Mouse (Mus musculus) ES-Bruce4 (cell line): ENCODE measurements around the gene Stx6. TPM values are rescaled to one million over a fixed set of nuclear protein-coding genes. Genes with fewer than 3 reads are reported as not detected.

Experiments
- H3K27ac ChIP-seq: 2 replicates; pipeline ENCODE4 v1.5.1; 2012; ENCODE audit warnings: low read length, inconsistent platforms; ENCODE audit not compliant: insufficient read depth
- H3K27me3 ChIP-seq: 2 replicates; pipeline ENCODE4 v1.6.1; 2012; ENCODE audit warnings: mild to moderate bottlenecking, low read length, inconsistent platforms; ENCODE audit not compliant: control insufficient read depth, poor library complexity, insufficient read depth, severe bottlenecking
- H3K36me3 ChIP-seq: 2 replicates; pipeline ENCODE4 v1.6.1; 2012; ENCODE audit warnings: inconsistent platforms, mild to moderate bottlenecking, low read length, moderate library complexity; ENCODE audit not compliant: control insufficient read depth, poor library complexity, insufficient read depth, severe bottlenecking
- H3K4me1 ChIP-seq: one replicate; pipeline ENCODE4 v1.8.1; 2011; ENCODE audit warnings: low read length; ENCODE audit not compliant: control insufficient read depth, insufficient read depth
- H3K4me3 ChIP-seq: 2 replicates; pipeline ENCODE4 v1.5.1; 2011; ENCODE audit warnings: low read depth, mild to moderate bottlenecking, low read length
- H3K9ac ChIP-seq: 2 replicates; pipeline ENCODE4 v1.6.1; 2012; ENCODE audit warnings: low read depth, mild to moderate bottlenecking, inconsistent platforms; ENCODE audit not compliant: poor library complexity, severe bottlenecking
- H3K9me3 ChIP-seq: replicated peaks from 2 replicates; pipeline ENCODE4 v1.6.1; 2012; ENCODE audit warnings: mild to moderate bottlenecking, low read length, inconsistent platforms; ENCODE audit not compliant: control insufficient read depth, poor library complexity, insufficient read depth, severe bottlenecking
- CTCF ChIP-seq: IDR thresholded peaks from one replicate; pipeline ENCODE4 v1.8.1; 2011; ENCODE audit warnings: low read depth, low read length
- EP300 ChIP-seq: IDR thresholded peaks from 2 replicates; pipeline ENCODE4 v1.6.1; 2011; ENCODE audit warnings: low read depth, low read length; ENCODE audit not compliant: insufficient read depth
- POLR2A ChIP-seq: IDR thresholded peaks from one replicate; pipeline ENCODE4 v1.8.1; 2011; ENCODE audit warnings: low read length; ENCODE audit not compliant: insufficient read depth
- polyA plus RNA-seq: library from polyadenylated mRNA; stranded (reverse); fragments of >200 nt; gene quantifications from 2 replicates; pipeline ENCODE4 v1.2.4, GENCODE M21; 2011; ENCODE audit warnings: low read depth; ENCODE audit not compliant: missing spikeins, insufficient read depth, insufficient read length

Stx6 gene
- polyA plus RNA-seq, 1 experiment: 32.8 TPM

DNA sequence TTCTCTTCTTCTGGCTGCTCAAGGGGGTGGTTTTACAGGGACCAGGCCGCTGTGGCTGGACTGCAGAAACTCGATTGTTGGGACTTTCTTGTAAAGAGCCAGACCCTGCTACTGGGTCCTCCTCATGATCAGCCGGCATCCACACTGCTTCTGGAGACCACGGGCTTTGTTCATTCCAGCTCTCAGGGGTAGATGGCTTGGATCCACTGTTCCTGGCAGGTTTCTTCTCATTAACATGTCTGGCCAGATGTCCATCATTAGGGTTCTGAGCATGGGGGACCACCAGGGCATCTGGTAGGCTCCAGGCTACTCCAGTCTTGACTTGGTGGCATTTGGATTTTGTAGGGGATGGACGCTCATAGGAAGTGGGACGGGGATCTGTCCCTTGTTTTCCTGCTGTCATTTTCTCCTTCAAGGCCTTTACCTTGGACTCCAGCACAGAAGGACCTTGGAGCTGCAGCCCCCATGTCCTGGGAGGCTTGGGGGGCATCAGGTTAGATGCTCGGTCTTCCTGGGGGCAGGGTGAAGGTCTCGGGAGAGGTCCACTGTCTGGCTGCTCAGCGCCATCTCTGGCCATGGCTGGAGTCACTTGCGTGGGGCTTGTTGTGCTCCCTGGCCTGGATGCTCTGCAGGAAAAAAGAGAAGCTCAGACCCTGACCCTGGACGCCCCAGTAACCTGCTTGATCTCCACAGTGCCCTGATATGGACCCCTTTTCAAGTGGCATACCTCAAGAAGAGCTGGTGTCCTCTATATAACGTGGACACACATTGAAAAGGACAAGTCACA lies 83.4 kb downstream of the Stx6 start:
- Histone ChIP-seq H3K27ac (no peak overlapping the region), H3K4me1 (peaks cover 2% of the 10 kb centered on the region), H3K4me3 (no peak overlapping the region), H3K27me3 (peaks cover 4% of the 10 kb centered on the region; the same call in 1 of the 2 replicates), H3K36me3 (no peaks in the 10 kb centered on the region), H3K9ac (no peak overlapping the region), H3K9me3 (no peaks in the 10 kb centered on the region)
- TF ChIP-seq POLR2A: no peak
- TF ChIP-seq CTCF: peak; percentile 35
- TF ChIP-seq EP300: no peak

DNA sequence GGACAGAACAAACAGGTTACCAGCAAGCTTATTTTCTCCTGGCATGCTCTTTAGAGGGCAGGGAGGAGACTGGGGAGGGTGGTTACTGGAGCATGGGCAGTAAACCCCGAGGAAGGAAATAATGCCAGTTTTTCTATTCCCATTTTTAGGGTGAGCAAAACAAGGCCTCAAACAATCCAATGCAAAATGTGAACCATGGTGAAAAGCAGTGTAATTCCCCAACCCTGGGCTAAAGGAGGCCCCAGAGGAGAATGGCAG lies 83.9 kb downstream of the Stx6 start:
- no peak overlapping the region for H3K4me3 ChIP-seq
- H3K27me3 ChIP-seq: peaks cover 4% of the 10 kb centered on the region; the same call in 1 of the 2 replicates
- H3K27ac ChIP-seq: no peak overlapping the region
- no peak overlapping the region for H3K9ac ChIP-seq
- TF ChIP-seq CTCF (no peak), EP300 (no peak), POLR2A (no peak)
- H3K4me1 ChIP-seq: peaks cover 6% of the 10 kb centered on the region
- H3K9me3 ChIP-seq: no peaks in the 10 kb centered on the region
- no peaks in the 10 kb centered on the region for H3K36me3 ChIP-seq

DNA sequence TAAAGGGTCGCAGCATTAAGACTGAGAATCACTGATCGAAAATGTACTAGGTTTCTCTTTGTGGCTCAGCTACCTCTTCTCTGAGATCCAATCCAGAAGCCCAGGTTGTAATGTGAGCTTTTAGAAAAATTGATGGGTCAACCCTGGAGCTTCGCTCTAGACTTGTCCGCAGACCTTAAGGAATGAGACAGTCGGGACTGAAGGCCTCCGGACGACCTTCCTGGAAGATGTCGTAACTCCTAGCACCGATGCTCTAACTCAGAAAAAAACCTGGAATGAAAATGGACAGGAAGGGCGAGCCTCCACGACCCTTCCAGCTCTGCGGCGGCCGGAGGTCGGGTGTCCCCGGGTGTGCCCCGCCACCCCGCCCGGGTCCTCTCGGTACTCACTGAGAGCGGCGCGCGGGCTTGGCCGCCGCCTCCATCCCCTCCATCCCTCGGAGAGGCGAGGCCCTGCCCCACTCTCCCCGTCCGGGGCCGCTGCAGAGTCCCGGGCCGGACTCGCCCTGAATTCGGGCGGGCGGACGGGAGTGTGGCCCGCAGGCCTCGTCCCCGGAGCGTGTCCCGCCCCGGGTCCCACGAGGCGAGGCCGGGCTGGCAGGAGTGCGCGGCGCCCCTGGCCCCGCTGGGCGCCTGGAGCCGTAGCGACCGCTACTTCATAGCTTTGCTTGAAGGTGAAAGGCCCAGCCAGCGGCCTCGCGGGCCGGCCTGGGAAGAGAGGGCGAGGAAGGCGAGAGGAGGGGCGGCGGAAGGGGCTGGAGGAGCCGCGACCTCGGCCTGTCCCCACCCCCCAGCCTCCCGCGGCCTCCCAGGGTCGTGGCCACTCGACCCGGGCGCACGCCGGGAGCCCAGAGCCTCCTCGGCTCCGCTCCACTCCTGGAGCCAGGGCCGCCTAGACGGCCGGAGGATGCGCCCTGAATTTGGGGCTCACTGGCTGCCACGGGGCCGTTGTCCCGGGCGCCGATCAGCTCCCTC lies 85.6 kb downstream of the Stx6 start, which contains the start of gene BC034090:
TSS of gene BC034090 (minus strand) at position 648 of the 974 bp plus-strand sequence.
- peak within 1 kb of the TSS; percentile 40 for H3K4me3 ChIP-seq
- no peaks in the 10 kb centered on the region for H3K36me3 ChIP-seq
- no peak within 1 kb of the TSS for H3K27ac ChIP-seq

DNA sequence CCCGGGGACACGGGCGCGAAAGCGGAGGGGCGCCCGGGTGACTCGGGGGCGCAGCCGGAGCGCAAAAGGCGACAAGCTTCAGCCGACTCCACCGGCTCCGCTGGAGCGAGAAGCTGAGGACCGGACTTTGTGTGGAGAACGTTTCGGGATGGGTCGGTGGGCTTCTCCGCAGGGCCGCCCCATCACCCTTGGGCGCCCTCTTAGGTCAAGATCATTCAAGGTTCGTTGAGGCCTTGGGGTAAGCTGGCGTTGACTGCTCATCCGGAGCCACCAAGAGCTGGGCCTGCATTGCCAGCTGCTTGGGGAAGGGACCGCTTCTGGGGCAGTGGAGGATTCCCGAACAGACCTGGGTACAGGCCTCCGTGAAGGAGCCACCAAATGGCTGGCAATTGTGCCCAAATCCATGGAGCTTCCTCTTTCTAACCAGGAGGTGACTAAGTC lies 86.3 kb downstream of the Stx6 start:
- Histone ChIP-seq H3K36me3 (no peaks in the 10 kb centered on the region), H3K4me1 (peaks cover 6% of the 10 kb centered on the region), H3K27ac (no peak overlapping the region), H3K27me3 (peaks cover 4% of the 10 kb centered on the region; the same call in 1 of the 2 replicates), H3K9ac (peak overlapping the region; percentile 79), H3K4me3 (peak overlapping the region; percentile 40), H3K9me3 (no peaks in the 10 kb centered on the region)
- TF ChIP-seq POLR2A (no peak), EP300 (no peak), CTCF (no peak)

More for the DNA sequence above, 85.6 kb downstream of the Stx6 start, which contains the start of gene BC034090:
- no peak for TF ChIP-seq POLR2A
- TF ChIP-seq CTCF: no peak
- no peak for TF ChIP-seq EP300
- H3K4me1 ChIP-seq: peaks cover 6% of the 10 kb centered on the region
- H3K27me3 ChIP-seq: peaks cover 4% of the 10 kb centered on the region; the same call in 1 of the 2 replicates
- peak within 1 kb of the TSS; percentile 79 for H3K9ac ChIP-seq
- no peaks in the 10 kb centered on the region for H3K9me3 ChIP-seq

DNA sequence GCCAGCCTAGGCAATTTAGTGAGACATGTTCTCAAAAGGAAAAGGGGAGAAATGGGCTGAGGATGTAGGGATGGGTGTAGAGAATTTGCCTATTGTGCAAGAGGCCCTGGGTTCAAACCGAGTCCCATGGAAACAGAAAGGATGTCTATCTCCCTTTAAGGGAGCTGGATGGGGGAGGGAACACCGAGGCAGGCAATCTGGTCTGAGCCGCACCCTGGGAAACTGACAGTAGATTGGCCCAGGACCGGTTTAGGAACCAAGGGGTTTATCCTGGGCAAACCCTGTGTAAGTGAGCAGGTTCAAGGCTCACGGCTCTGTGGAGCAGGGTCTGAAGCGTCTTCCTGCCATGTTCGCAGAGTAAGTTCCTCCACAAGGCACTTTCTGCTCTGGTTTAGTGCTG lies 87.0 kb downstream of the Stx6 start:
- peaks cover 4% of the 10 kb centered on the region; the same call in 1 of the 2 replicates for H3K27me3 ChIP-seq
- H3K4me1 ChIP-seq: peaks cover 6% of the 10 kb centered on the region
- no peak overlapping the region for H3K4me3 ChIP-seq
- TF ChIP-seq EP300: no peak
- TF ChIP-seq POLR2A: no peak
- TF ChIP-seq CTCF: no peak
- no peaks in the 10 kb centered on the region for H3K9me3 ChIP-seq
- H3K9ac ChIP-seq: no peak overlapping the region
- no peak overlapping the region for H3K27ac ChIP-seq
- H3K36me3 ChIP-seq: no peaks in the 10 kb centered on the region
